Mouse (Mus musculus) bone marrow, adult 2 months (tissue): Measurements from ENCODE around the gene Trim59. TPM values are rescaled to one million over a fixed set of nuclear protein-coding genes. Genes with fewer than 3 reads are reported as not detected.
"Not testable (repeated sequence)": the region's sequence is repeated elsewhere in the genome, so short reads cannot be mapped to it uniquely, and the experiment has no call there.

ENCODE experiments used
- H3K27ac ChIP-seq: fragments of 200-500 bp; 2 replicates; pipeline ENCODE4 v1.5.1; 2012; ENCODE audit warnings: low read depth, mild to moderate bottlenecking, control low read depth, inconsistent platforms, low read length; ENCODE audit not compliant: control insufficient read depth, poor library complexity, insufficient read depth
- H3K4me1 ChIP-seq: fragments of 200-500 bp; 2 replicates; pipeline ENCODE4 v1.6.1; 2011; ENCODE audit warnings: low read length; ENCODE audit not compliant: control insufficient read depth, insufficient read depth
- H3K4me3 ChIP-seq: fragments of 200-500 bp; replicated peaks from 2 replicates; pipeline ENCODE3; 2011; ENCODE audit warnings: mild to moderate bottlenecking, low read depth, low read length, control low read depth; ENCODE audit not compliant: control insufficient read depth
- CTCF ChIP-seq: fragments of 200-500 bp; IDR thresholded peaks from 2 replicates; pipeline ENCODE4 v1.5.1; 2011; ENCODE audit warnings: low read length, control low read depth; ENCODE audit not compliant: control insufficient read depth, insufficient read depth
- POLR2A ChIP-seq: fragments of 200-500 bp; IDR thresholded peaks from 2 replicates; pipeline ENCODE4 v1.6.1; 2011; ENCODE audit warnings: low read depth, mild to moderate bottlenecking, control low read depth, low read length, borderline replicate concordance; ENCODE audit not compliant: control insufficient read depth
- WGBS: fragments of 180-500 bp; shearing (Covaris S2); methylation state at CpG from one replicate; pipeline ENCODE4 v1.1.7; 2018; 5-methylcytosine and 5-hydroxymethylcytosine counted together
- polyA plus RNA-seq: library from polyadenylated mRNA; stranded (reverse); fragments of >200 nt; gene quantifications from 2 replicates; pipeline ENCODE4 v1.2.4, GENCODE M21; 2011; ENCODE audit warnings: low replicate concordance; ENCODE audit not compliant: missing spikeins, insufficient read depth, insufficient read length

Gene Trim59
- polyA plus RNA-seq, 1 experiment, result 56.7 TPM

DNA sequence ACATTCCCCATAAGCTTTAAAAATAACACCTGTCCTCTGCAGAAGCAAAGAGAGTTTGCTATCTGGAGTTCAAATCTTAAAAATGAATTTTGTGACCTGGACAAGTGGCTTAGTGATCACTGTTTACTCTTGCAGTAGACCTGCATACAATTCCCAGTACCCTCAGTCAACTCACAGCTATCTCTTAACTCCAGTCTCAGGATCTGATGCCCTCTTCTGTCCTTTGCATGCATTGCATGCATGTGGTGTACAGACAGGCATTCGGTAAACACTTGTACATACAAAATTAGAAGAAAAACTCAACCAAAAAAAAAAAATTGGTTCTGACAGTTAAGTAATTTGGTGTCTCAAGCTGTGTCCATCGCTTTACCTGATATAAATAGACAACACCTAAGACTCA lies 24.3 kb downstream of the Trim59 start:
- Histone ChIP-seq H3K4me3 (no peak overlapping the region), H3K27ac (no peak overlapping the region), H3K4me1 (0 out of 2 replicates have a peak, but pooled peaks cover 1% of the 10 kb centered on the region)
- TF ChIP-seq CTCF (no peak), POLR2A (no peak)
- WGBS, result 92% methylated on average over 2 of the region's 2 CpGs

DNA sequence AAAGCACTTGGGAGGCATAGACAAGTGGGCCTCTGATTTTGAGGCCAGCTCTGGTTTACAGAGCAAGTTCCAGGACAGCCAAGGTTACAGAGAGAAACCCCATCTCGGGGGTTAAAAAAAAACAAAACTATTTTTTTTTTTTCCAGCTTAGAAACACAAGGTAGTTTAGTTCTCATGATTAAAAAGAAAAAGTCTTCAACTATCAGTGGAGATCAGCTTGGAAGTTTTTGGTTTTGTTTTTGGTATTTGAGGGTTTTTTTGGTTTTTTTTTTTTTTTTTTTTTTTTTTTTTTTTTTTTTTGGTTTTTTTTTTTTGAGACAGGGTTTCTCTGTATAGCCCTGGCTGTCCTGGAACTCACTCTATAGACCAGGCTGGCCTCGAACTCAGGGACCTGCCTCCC lies 25.9 kb downstream of the Trim59 start:
- WGBS, result 94% methylated on average over 2 of the region's 2 CpGs
- not testable (repeated sequence) for H3K4me1 ChIP-seq, H3K4me3 ChIP-seq, H3K27ac ChIP-seq

DNA sequence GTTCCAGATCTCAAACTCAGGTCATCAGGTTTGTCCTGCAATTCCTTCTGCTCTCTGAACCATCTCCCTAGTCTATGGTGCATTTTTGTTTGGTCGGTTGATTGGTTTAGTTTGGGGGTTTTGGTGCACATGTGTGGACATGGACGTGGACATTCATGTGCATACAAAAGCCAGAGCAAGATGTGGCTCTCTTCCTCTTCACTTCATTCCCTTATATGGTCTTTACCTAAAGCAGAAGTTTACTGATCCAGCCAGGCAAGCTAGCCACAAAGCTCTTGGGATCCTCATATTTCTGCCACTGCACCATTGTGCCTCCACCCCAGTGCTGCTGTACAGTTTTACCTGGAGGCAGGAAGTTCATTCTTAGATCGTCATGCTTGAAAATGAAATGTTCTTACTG lies 27.4 kb downstream of the Trim59 start:
- Histone ChIP-seq H3K4me1 (peaks cover 1% of the 10 kb centered on the region; the same call in 1 of the 2 replicates), H3K27ac (peak overlapping the region; percentile 48), H3K4me3 (no peak overlapping the region)
- 39% methylated on average over 3 of the region's 3 CpGs for WGBS
- TF ChIP-seq POLR2A, result no peak
- TF ChIP-seq CTCF, result no peak

DNA sequence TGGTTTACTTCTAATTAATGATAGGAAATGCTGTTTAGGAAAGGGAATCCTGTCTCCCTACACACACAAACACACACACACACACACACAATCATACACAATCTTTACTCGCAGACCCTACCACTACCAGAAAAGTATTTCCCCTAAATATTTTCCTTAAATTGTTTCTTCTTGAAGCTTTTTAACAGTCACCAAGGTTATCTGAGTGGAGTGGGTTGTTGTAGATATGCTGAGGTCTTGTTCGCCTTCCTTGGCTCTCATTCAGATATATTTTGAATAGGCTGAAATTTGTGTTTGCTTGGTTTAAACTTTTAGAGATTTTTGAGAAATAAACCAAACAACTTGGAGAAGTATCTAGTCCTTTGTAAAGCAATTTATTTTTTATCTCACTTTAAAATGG lies 35.7 kb downstream of the Trim59 start:
- Histone ChIP-seq H3K27ac (no peak overlapping the region), H3K4me1 (no peaks in the 10 kb centered on the region; the same call in 1 of the 2 replicates), H3K4me3 (no peak overlapping the region)
- TF ChIP-seq POLR2A (no peak), CTCF (no peak)
- WGBS, result 46% methylated on average over 2 of the region's 2 CpGs

DNA sequence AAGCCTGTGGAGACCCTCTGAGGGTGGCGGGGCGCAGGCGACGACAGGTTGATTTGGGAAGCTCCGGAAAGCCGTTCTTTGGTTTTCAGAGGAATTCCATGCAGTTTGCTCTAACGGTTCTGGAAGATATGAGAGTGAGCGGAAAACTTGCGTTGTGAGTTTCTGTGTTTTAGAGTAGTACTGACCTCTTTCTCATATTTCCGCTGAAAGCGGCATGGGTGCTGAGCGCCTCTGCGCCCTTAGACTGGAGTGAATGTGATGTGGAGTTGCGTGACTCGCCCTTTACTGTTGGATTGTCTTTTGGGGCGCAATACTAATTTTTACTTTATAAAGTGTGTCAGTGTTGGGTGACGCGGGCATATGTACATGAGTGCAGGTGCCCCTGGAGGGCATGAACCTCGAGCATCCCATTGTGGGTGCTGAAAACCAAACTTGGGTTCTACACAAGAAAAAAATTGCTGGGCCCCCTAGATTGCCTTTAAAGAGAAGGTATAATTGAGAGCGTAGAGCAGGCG lies 38.3 kb downstream of the Trim59 start:
- peak overlapping the region; percentile 95 for H3K27ac ChIP-seq
- no peaks in the 10 kb centered on the region for H3K4me1 ChIP-seq
- peak overlapping the region; percentile 93 for H3K4me3 ChIP-seq
- TF ChIP-seq CTCF, result no peak
- under 1% methylated on average over 21 of the region's 21 CpGs for WGBS

DNA sequence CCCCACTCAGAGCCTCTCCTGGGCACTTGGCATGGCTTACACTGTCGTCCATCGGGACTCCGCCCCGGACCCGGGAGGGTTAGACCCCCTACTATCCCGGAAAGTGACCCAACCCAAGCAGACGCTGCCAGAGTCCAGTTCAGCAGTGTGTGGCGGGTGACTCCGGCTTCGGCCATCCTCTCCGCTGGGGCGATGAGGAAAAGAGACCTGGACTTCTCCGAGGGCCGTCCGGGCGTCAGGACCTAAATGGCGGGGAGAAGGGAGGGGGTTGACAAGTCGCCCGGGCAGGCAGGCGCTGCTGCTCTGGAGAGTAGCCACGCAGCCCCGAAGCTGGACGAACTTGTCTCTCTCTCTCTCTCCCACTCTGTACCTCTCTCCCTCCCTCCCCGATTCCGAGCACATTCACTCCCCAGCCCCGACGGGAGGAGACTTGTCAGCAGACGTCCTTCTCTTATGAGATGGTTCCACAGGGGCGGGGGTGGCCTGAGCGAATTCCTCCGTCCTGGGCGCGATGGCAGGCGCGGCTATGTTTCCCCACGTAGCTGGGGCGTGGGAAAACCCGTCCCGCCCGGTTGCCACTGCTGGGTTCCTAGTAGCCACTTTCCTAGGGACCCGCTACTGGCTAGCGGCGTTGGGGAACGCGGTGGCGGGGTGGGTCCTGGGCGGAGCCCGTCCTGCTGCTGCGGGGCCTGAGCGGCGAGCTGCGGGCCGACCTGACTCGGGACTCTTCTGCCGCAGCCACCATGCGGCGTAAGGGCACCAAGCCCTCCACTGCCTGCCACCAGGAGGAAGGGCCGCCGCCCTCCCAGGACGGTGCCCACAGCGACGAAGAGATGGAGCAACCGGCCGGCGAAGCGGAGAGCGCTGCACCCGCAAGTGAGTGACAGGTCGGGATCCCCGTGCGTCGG lies 39.0 kb downstream of the Trim59 start:
- peak overlapping the region; percentile 93 for H3K4me3 ChIP-seq
- TF ChIP-seq CTCF (peak; percentile 30; the same call in 1 of the 2 replicates), POLR2A (no peak)
- H3K27ac ChIP-seq, result peak overlapping the region; percentile 95
- H3K4me1 ChIP-seq, result no peaks in the 10 kb centered on the region
- under 1% methylated on average over 72 of the region's 72 CpGs for WGBS

DNA sequence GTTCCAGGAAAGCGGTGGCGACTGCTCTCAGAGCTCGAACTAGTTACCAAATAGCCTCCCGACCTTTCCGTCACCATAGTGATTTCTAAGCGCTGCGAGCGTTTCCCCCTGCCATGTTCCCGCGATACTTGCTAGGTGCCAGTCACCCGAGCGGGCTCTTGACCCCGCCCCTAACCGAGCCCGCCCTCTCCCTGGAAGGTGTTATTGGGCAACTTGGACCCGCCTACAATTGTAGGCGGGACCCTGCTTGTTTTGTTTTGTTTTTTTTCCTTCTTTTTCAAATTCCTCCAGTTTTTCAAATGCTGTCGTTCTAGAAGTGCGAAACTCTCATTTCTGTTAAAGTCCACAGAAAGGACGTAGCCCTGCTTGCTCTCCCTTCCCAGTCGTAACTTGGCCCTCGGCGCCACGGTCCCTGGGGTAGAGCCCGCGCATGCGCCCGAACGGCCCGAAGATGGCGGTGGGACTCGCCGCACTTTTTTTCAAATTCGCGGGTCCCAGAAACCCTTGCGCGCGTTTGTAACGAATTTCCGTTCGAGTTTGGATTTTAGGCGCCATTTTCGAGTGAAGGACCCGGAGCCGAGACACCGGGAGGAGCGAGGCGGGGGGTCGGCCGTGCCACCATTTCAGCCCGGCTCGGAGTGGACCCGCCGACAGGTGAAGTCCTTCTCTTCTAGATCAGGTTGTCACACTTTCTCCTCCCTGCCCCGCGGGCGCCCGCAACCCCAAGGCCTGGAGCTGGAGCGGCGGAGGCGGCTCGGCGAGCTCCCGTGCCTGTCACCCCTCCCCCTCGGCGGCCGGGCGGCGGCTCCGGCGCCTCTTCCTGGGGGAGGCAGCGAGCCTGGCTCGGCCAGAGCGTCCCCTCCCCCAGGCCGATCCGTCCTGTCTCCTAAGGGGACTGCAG lies 39.9 kb downstream of the Trim59 start, which contains the start of the genes Ift80 and Smc4:
Gene Ift80 (minus strand): TSS at position 134 of the 901 bp plus-strand sequence.
Gene Smc4 (plus strand): TSS at position 302 of the 901 bp plus-strand sequence.
- TF ChIP-seq CTCF, result no peak
- peak; percentile 79; the same call in 1 of the 2 replicates for TF ChIP-seq POLR2A
- Histone ChIP-seq H3K4me1 (no peaks in the 10 kb centered on the region), H3K4me3 (peak within 1 kb of the TSS; percentile 93), H3K27ac (peak within 1 kb of the TSS; percentile 95)
- WGBS, result under 1% methylated on average over 73 of the region's 76 CpGs

DNA sequence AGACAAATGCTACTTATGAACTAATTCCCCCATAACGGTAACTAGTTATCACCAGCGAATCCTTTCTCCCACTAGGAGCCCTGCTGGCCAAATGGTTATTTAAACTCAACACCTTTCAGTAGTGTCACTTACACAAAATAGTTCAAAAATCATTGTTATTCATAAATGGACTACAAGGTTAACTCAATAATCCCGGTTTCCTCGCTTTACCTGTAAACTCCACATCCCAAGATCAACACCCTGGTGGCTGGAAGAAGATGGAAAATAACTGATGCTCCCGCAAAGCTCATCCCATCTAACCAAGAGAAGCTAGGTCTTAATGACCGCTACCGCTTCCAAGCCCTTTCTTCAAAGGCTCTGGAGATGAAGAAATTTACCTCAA lies 40.5 kb downstream of the Trim59 start:
- WGBS, result 1% methylated on average over 7 of the region's 7 CpGs
- Histone ChIP-seq H3K4me1 (no peaks in the 10 kb centered on the region), H3K4me3 (peak overlapping the region; percentile 63), H3K27ac (peak overlapping the region; percentile 12)
- TF ChIP-seq CTCF, result no peak
- no peak for TF ChIP-seq POLR2A
